Mouse (Mus musculus): ENCODE data around the gene Man1a. TPM values are rescaled to one million over a fixed set of nuclear protein-coding genes. Genes with fewer than 3 reads are reported as not detected.

Gene Man1a
- polyA plus RNA-seq, 1 experiment from 2014 or later = 3.3 TPM

DNA sequence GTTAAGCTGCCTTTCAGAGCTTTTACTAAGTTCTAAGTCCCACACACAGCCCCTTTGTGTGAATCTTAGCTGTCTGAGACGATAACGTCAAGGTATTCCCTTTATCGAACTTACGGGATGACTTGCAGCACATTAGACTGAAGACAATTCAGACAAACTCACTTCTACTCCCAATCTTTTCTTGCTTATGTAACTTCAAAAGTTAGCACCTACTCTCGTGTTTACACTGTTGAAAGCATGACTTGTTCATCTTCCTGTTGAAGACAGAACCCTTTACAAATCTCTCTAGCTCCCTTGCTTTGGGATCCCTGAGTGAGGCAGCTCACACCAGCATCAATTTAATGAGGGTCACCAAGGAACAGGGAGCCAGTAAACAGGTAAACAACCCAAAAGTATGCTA, 5.9 kb downstream of the Man1a start:
- no peak overlapping the region for H3K27ac ChIP-seq (replicated peaks; ENCODE audit: low read depth, low read length)
- 78% methylated on average over 5 of the region's 5 CpGs for WGBS
- ATAC-seq (ENCODE audit: insufficient number of reproducible peaks, low FRiP score, low TSS enrichment, low read depth) = no peak

GRCm38 (mm10) chr10:54069412-54069811, 7.0 kb downstream of the Man1a start:
- Histone ChIP-seq H3K4me3 (ENCODE audit: low read depth, low read length) (no peak overlapping the region), H3K36me3 (ENCODE audit: control insufficient read depth, insufficient read depth, low read length) (no peaks in the 10 kb centered on the region), H3K27ac (replicated peaks; ENCODE audit: low read depth, low read length) (no peak overlapping the region), H3K4me1 (ENCODE audit: control insufficient read depth, insufficient read depth, low read length) (0 out of 2 replicates have a peak, but pooled peaks cover 4% of the 10 kb centered on the region), H3K27me3 (ENCODE audit: control insufficient read depth, insufficient read depth, low read length) (no peaks in the 10 kb centered on the region), H3K9ac (ENCODE audit: low read length) (no peak overlapping the region), H3K4me2 (ENCODE audit: low read depth, severe bottlenecking) (no peak overlapping the region), H3K9me3 (ENCODE audit: control insufficient read depth, low read length) (no peaks in the 10 kb centered on the region)
- DNase-seq (ENCODE audit: low spot score) = no peak
- no peak for ATAC-seq (ENCODE audit: insufficient number of reproducible peaks, low FRiP score, low TSS enrichment, low read depth)
- 91% methylated on average over 5 of the region's 5 CpGs for WGBS

More for the DNA sequence above, 5.9 kb downstream of the Man1a start:
- no peak overlapping the region for H3K4me3 ChIP-seq (ENCODE audit: low read depth, low read length)
- no peaks in the 10 kb centered on the region for H3K9me3 ChIP-seq (ENCODE audit: control insufficient read depth, low read length)
- no peaks in the 10 kb centered on the region for H3K36me3 ChIP-seq (ENCODE audit: control insufficient read depth, insufficient read depth, low read length)
- DNase-seq (ENCODE audit: low spot score) = no peak
- H3K9ac ChIP-seq (ENCODE audit: low read length) = no peak overlapping the region
- 0 out of 2 replicates have a peak, but pooled peaks cover 4% of the 10 kb centered on the region for H3K4me1 ChIP-seq (ENCODE audit: control insufficient read depth, insufficient read depth, low read length)
- no peaks in the 10 kb centered on the region for H3K27me3 ChIP-seq (ENCODE audit: control insufficient read depth, insufficient read depth, low read length)
- no peak overlapping the region for H3K4me2 ChIP-seq (ENCODE audit: low read depth, severe bottlenecking)

DNA sequence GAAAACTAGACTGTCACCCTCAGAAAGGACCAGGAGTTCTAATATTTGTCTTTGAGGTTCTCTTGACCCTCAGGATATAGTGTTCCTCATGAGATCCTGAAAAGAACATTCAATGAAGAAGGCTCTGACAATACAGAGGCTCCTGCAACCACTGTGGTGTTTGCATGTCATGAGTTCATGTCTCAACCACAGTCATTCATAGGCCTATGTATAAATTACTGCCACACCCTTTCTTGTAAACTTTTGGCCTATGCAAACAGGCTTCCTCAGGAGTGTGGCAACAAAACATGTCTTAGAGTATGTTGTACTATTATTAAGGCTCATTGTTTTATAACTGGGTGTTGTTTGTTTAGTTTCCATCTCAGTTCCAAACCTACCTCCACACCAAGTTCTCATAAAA, 9.7 kb downstream of the Man1a start:
- Histone ChIP-seq H3K4me2 (ENCODE audit: low read depth, severe bottlenecking) (no peak overlapping the region), H3K4me1 (ENCODE audit: control insufficient read depth, insufficient read depth, low read length) (no peaks in the 10 kb centered on the region), H3K27me3 (ENCODE audit: control insufficient read depth, insufficient read depth, low read length) (no peaks in the 10 kb centered on the region), H3K9ac (ENCODE audit: low read length) (no peak overlapping the region), H3K4me3 (ENCODE audit: low read depth, low read length) (no peak overlapping the region), H3K36me3 (ENCODE audit: control insufficient read depth, insufficient read depth, low read length) (no peaks in the 10 kb centered on the region), H3K27ac (replicated peaks; ENCODE audit: low read depth, low read length) (no peak overlapping the region), H3K9me3 (ENCODE audit: control insufficient read depth, low read length) (no peaks in the 10 kb centered on the region)
- DNase-seq (ENCODE audit: low spot score) (no peak), ATAC-seq (ENCODE audit: insufficient number of reproducible peaks, low FRiP score, low TSS enrichment, low read depth) (no peak)

DNA sequence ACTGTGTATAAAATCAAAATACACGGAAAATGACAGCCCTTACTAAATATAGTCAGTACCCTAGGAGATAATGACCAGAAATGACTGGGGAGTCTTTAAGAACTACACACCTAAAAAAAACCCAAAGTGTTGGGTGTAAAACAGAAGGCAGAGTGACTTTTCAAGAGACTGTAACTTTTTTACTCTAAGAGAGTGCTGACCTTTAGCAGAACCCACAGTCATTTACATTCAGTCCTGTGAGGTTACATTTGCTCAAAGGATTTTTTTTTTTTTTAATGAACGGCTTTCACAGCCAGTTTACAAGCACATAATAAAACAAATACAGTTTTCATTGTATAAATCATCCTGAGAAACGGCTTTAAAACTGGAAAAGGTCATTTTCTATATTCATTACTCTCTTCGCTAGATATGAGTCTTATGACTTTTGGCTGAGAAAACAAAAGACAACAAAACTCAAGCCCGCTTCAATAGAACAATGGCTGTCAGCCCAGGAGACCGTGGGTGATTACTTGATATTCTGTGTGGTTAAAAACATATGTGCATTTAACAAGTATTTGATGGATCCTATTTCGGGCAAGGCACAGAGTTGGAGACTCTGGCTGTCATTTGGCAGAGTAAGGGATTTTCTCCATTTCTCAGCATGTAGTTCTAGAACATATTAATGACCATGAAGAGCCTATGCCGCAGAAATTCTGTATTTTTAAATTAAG, 12.7 kb downstream of the Man1a start:
- Histone ChIP-seq H3K27ac (replicated peaks; ENCODE audit: low read depth, low read length) (no peak overlapping the region), H3K27me3 (ENCODE audit: control insufficient read depth, insufficient read depth, low read length) (no peaks in the 10 kb centered on the region), H3K4me1 (ENCODE audit: control insufficient read depth, insufficient read depth, low read length) (peaks cover 4% of the 10 kb centered on the region; the same call in 1 of the 2 replicates), H3K9ac (ENCODE audit: low read length) (no peak overlapping the region), H3K36me3 (ENCODE audit: control insufficient read depth, insufficient read depth, low read length) (no peaks in the 10 kb centered on the region), H3K4me2 (ENCODE audit: low read depth, severe bottlenecking) (no peak overlapping the region), H3K9me3 (ENCODE audit: control insufficient read depth, low read length) (no peaks in the 10 kb centered on the region), H3K4me3 (ENCODE audit: low read depth, low read length) (no peak overlapping the region)
- no peak for DNase-seq (ENCODE audit: low spot score)
- ATAC-seq (ENCODE audit: insufficient number of reproducible peaks, low FRiP score, low TSS enrichment, low read depth) = peak; percentile 56; the same call in 1 of the 2 replicates
- WGBS = 56% methylated on average over 8 of the region's 8 CpGs

GRCm38 (mm10) chr10:54062835-54063234, 13.6 kb downstream of the Man1a start:
- no peak overlapping the region for H3K4me3 ChIP-seq (ENCODE audit: low read depth, low read length)
- H3K4me1 ChIP-seq (ENCODE audit: control insufficient read depth, insufficient read depth, low read length) = peaks cover 4% of the 10 kb centered on the region; the same call in 1 of the 2 replicates
- H3K9ac ChIP-seq (ENCODE audit: low read length) = no peak overlapping the region
- H3K27ac ChIP-seq (replicated peaks; ENCODE audit: low read depth, low read length) = no peak overlapping the region
- WGBS = 91% methylated on average over 11 of the region's 11 CpGs
- ATAC-seq (ENCODE audit: insufficient number of reproducible peaks, low FRiP score, low TSS enrichment, low read depth) = no peak
- no peak overlapping the region for H3K4me2 ChIP-seq (ENCODE audit: low read depth, severe bottlenecking)
- H3K36me3 ChIP-seq (ENCODE audit: control insufficient read depth, insufficient read depth, low read length) = no peaks in the 10 kb centered on the region
- H3K27me3 ChIP-seq (ENCODE audit: control insufficient read depth, insufficient read depth, low read length) = no peaks in the 10 kb centered on the region
- DNase-seq (ENCODE audit: low spot score) = no peak
- no peaks in the 10 kb centered on the region for H3K9me3 ChIP-seq (ENCODE audit: control insufficient read depth, low read length)

DNA sequence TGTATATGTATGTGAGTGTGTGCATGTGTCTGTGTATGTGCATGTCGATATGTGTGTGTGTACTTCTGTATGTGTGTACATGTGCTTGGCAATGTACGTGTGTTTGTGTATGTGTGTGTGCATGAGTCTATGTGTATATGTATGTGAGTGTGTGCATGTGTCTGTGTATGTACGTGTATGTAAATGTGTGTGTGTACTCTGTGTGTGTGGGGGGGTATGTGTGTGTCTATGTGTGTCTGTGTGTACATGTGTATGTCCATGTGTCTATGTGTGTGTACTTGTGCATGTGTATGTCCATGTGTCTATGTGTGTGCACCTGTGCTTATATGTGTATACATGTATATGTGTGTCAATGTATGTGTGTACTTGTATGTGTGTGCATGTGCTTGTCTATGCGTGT, 15.2 kb downstream of the Man1a start:
- DNase-seq (ENCODE audit: low spot score) (no peak), ATAC-seq (ENCODE audit: insufficient number of reproducible peaks, low FRiP score, low TSS enrichment, low read depth) (no peak)
- no peak overlapping the region for H3K9ac ChIP-seq (ENCODE audit: low read length)
- peaks cover 4% of the 10 kb centered on the region; the same call in 1 of the 2 replicates for H3K4me1 ChIP-seq (ENCODE audit: control insufficient read depth, insufficient read depth, low read length)
- H3K27me3 ChIP-seq (ENCODE audit: control insufficient read depth, insufficient read depth, low read length) = no peaks in the 10 kb centered on the region
- H3K27ac ChIP-seq (replicated peaks; ENCODE audit: low read depth, low read length) = no peak overlapping the region
- no peak overlapping the region for H3K4me3 ChIP-seq (ENCODE audit: low read depth, low read length)
- WGBS = 97% methylated on average over 4 of the region's 4 CpGs
- no peaks in the 10 kb centered on the region for H3K36me3 ChIP-seq (ENCODE audit: control insufficient read depth, insufficient read depth, low read length)
- no peaks in the 10 kb centered on the region for H3K9me3 ChIP-seq (ENCODE audit: control insufficient read depth, low read length)
- H3K4me2 ChIP-seq (ENCODE audit: low read depth, severe bottlenecking) = no peak overlapping the region

DNA sequence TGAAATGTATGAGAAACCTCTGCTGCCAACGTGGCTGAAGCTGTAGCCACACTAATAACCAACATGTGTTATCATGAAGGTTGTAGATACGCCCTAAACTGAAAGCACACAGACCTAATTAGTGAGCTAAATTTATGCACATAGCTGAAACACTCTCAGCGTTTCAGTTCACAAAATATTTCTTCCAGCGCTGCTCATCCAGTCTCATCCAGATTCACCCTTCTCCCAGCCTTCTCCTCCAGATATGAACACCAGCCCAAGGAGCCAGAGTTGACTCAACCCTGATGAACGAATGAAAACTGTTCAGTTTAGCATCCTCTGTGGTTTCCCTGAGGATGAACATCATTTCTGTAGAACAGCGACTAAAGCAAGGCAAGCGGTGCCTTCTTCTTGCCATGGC, 15.8 kb downstream of the Man1a start:
- H3K27me3 ChIP-seq (ENCODE audit: control insufficient read depth, insufficient read depth, low read length) = no peaks in the 10 kb centered on the region
- no peak overlapping the region for H3K27ac ChIP-seq (replicated peaks; ENCODE audit: low read depth, low read length)
- H3K4me2 ChIP-seq (ENCODE audit: low read depth, severe bottlenecking) = no peak overlapping the region
- H3K36me3 ChIP-seq (ENCODE audit: control insufficient read depth, insufficient read depth, low read length) = no peaks in the 10 kb centered on the region
- no peaks in the 10 kb centered on the region for H3K9me3 ChIP-seq (ENCODE audit: control insufficient read depth, low read length)
- H3K4me1 ChIP-seq (ENCODE audit: control insufficient read depth, insufficient read depth, low read length) = peaks cover 4% of the 10 kb centered on the region; the same call in 1 of the 2 replicates
- DNase-seq (ENCODE audit: low spot score) (no peak), ATAC-seq (ENCODE audit: insufficient number of reproducible peaks, low FRiP score, low TSS enrichment, low read depth) (no peak)
- H3K4me3 ChIP-seq (ENCODE audit: low read depth, low read length) = no peak overlapping the region
- no peak overlapping the region for H3K9ac ChIP-seq (ENCODE audit: low read length)
- WGBS = 66% methylated on average over 7 of the region's 7 CpGs

DNA sequence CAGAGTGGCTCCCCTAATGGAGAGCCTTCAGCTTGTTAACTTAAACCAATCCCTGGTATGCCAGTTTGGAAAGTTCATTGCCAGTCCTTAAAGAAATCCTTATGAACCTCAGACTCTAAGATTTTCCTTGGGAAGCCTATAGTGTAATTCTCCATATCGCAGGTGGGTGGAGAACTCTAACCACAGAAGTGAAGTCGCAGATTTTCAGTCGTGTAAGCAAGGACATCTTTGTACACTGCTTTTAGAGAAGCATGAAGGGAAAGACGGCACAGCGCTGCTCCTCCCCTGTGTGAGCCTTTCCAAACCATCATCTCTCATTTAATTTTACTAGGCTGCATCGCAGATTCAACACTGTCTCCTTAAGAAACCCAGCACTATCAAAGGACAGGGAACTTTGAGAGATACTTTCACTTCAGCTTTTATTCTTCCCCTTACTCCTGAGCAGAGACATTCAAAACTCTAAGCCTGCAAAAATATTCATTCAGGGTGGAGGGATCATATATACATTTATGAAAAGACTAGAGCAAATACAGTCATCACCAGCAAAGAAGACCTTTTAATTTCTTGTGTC, 16.6 kb downstream of the Man1a start:
- Histone ChIP-seq H3K4me2 (ENCODE audit: low read depth, severe bottlenecking) (no peak overlapping the region), H3K4me3 (ENCODE audit: low read depth, low read length) (no peak overlapping the region), H3K9ac (ENCODE audit: low read length) (no peak overlapping the region), H3K27me3 (ENCODE audit: control insufficient read depth, insufficient read depth, low read length) (no peaks in the 10 kb centered on the region), H3K36me3 (ENCODE audit: control insufficient read depth, insufficient read depth, low read length) (no peaks in the 10 kb centered on the region), H3K27ac (replicated peaks; ENCODE audit: low read depth, low read length) (no peak overlapping the region), H3K4me1 (ENCODE audit: control insufficient read depth, insufficient read depth, low read length) (peaks cover 4% of the 10 kb centered on the region; the same call in 1 of the 2 replicates), H3K9me3 (ENCODE audit: control insufficient read depth, low read length) (no peaks in the 10 kb centered on the region)
- DNase-seq (ENCODE audit: low spot score) (no peak), ATAC-seq (ENCODE audit: insufficient number of reproducible peaks, low FRiP score, low TSS enrichment, low read depth) (no peak)
- 61% methylated on average over 6 of the region's 6 CpGs for WGBS

Measured in limb, embryonic 11.5 days (tissue).